8 mouse cellular contexts compared by ENCODE assay signal in the genomic region with DNA sequence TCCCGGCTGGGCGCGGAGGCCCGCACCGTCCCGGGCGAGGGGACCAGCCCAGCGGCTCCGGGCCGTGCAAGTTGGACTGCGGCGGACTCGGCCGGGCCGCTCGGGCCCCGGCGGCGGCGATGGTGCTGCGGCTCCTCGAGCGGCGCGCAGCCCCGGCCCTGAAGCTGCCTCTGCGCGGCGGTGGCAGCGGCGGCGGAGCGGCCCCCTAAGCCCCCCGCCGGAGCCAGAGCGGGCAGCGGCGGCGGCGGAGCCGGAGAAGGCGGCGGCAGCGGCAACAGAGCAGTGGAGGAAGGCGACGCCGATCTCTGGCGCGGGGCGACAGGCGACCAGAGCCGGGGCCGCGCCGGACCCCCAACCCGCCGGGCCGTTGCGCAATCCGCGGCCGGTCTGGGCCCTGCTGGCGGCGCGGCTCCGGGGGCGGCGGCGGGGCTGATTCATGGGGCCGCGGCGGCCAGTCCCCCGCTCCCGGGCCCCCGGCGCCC.
DNase-seq lines count a peak whose midpoint lies in the region; ATAC-seq and TF ChIP-seq lines count a peak whose summit lies in the region.

No protein-coding gene starts in this region.

- TF ChIP-seq POLR2A in heart, adult 2 months (IDR thresholded peaks at IDR 0.05; ENCODE audit: insufficient read depth, low read depth, low read length): no peak
- TF ChIP-seq POLR2A in ES-Bruce4 (IDR thresholded peaks at IDR 0.05; ENCODE audit: insufficient read depth, low read length) (no peak), myocyte (IDR thresholded peaks at IDR 0.05; ENCODE audit: insufficient read length, low read depth) (no peak)

- under 1% methylated on average over 67 of the region's 76 CpGs for WGBS in heart, adult 2 months
- WGBS in embryonic facial prominence, embryonic 14.5 days: no CpG with 5 or more reads among the region's 76 CpGs
- WGBS in intestine, postnatal 0 days: under 1% methylated on average over 50 of the region's 76 CpGs

- no peaks in the 10 kb centered on the region for H3K79me2 ChIP-seq in heart, adult 2 months (replicated peaks; ENCODE audit: control insufficient read depth, insufficient read depth, low read length)
- H3K79me2 ChIP-seq in myocyte (ENCODE audit: control insufficient read depth, insufficient read depth): no peaks in the 10 kb centered on the region

- peak; percentile 13 to 37 for DNase-seq in heart, adult 2 months
- DNase-seq in heart, adult 9 months (ENCODE audit: low spot score in 2 of 2): no peak
- DNase-seq in embryonic facial prominence, embryonic 14.5 days (ENCODE audit: low spot score): peak; percentile 37
- DNase-seq in yolk sac, embryonic 10.5 days (ENCODE audit: low spot score): no peak
- no peak for DNase-seq in cerebellum, adult 9-11 months

- no peaks in the 10 kb centered on the region for H3K36me3 ChIP-seq in heart, adult 2 months (ENCODE audit: control insufficient read depth, insufficient read depth, low read length)
- H3K36me3 ChIP-seq in ES-Bruce4 (ENCODE audit: control insufficient read depth, insufficient read depth, low read length, poor library complexity, severe bottlenecking) (no peaks in the 10 kb centered on the region), myocyte (ENCODE audit: control insufficient read depth, insufficient read depth) (no peaks in the 10 kb centered on the region)
- H3K36me3 ChIP-seq in embryonic facial prominence, embryonic 14.5 days (ENCODE audit: control insufficient read depth, insufficient read depth, low read length): no peaks in the 10 kb centered on the region
- H3K36me3 ChIP-seq in intestine, postnatal 0 days (ENCODE audit: control insufficient read depth, insufficient read depth): no peaks in the 10 kb centered on the region

- H3K9me3 ChIP-seq in ES-Bruce4 (replicated peaks; ENCODE audit: control insufficient read depth, insufficient read depth, low read length, poor library complexity, severe bottlenecking): no peaks in the 10 kb centered on the region
- H3K9me3 ChIP-seq in embryonic facial prominence, embryonic 14.5 days (ENCODE audit: control insufficient read depth, low read length): no peaks in the 10 kb centered on the region
- H3K9me3 ChIP-seq in intestine, postnatal 0 days (ENCODE audit: control insufficient read depth): no peaks in the 10 kb centered on the region

- peak overlapping the region; percentile 60 for H3K9ac ChIP-seq in heart, adult 2 months (ENCODE audit: low read depth, low read length)
- peak overlapping the region; percentile 97 for H3K9ac ChIP-seq in ES-Bruce4 (ENCODE audit: low read depth, poor library complexity, severe bottlenecking)
- peak overlapping the region; percentile 76 for H3K9ac ChIP-seq in embryonic facial prominence, embryonic 14.5 days (ENCODE audit: low read depth, low read length)
- H3K9ac ChIP-seq in intestine, postnatal 0 days (ENCODE audit: low read depth, low read length): peak overlapping the region; percentile 50

- H3K27ac ChIP-seq in heart, adult 2 months: no peak overlapping the region
- no peak overlapping the region for H3K27ac ChIP-seq in ES-Bruce4 (ENCODE audit: insufficient read depth, low read length)
- peak overlapping the region; percentile 48; the same call in 1 of the 2 replicates for H3K27ac ChIP-seq in embryonic facial prominence, embryonic 14.5 days (replicated peaks; ENCODE audit: low read depth, low read length)
- no peak overlapping the region; the same call in 1 of the 2 replicates for H3K27ac ChIP-seq in intestine, postnatal 0 days (ENCODE audit: low read depth, low read length)

- intact Hi-C loops in heart, adult 2 months (cut with DNase I): loop anchor here (1.0 to 10.0 kb wide), 3 partner anchors 338 to 930 kb away; no protein-coding TSS in a partner anchor

- no peak; the same call in 1 of the 2 replicates for ATAC-seq in embryonic facial prominence, embryonic 14.5 days (ENCODE audit: low read depth)
- peak; percentile 39; the same call in 1 of the 2 replicates for ATAC-seq in intestine, postnatal 0 days

- no peak for TF ChIP-seq CTCF in heart, adult 2 months (IDR thresholded peaks at IDR 0.05)
- no peak for TF ChIP-seq CTCF in ES-Bruce4 (IDR thresholded peaks at IDR 0.05; ENCODE audit: low read depth, low read length)
- no peak for TF ChIP-seq CTCF in intestine, postnatal 0 days (IDR thresholded peaks at IDR 0.05; ENCODE audit: low read depth)

- peak overlapping the region; percentile 33 for H3K4me3 ChIP-seq in heart, adult 2 months
- H3K4me3 ChIP-seq in ES-Bruce4 (ENCODE audit: low read depth, low read length): peak overlapping the region; percentile 43
- peak overlapping the region; percentile 68 for H3K4me3 ChIP-seq in embryonic facial prominence, embryonic 14.5 days (ENCODE audit: low read depth, low read length)
- peak overlapping the region; percentile 59 for H3K4me3 ChIP-seq in intestine, postnatal 0 days (ENCODE audit: low read depth, low read length)
- H3K4me3 ChIP-seq in myocyte: peak overlapping the region; percentile 19

- H3K27me3 ChIP-seq in heart, adult 2 months (ENCODE audit: control insufficient read depth, insufficient read depth, low read length): peaks cover 2% of the 10 kb centered on the region; the same call in 1 of the 2 replicates
- H3K27me3 ChIP-seq in ES-Bruce4 (ENCODE audit: control insufficient read depth, insufficient read depth, low read length, poor library complexity, severe bottlenecking) (no peaks in the 10 kb centered on the region), myocyte (ENCODE audit: control insufficient read depth, insufficient read depth, insufficient read length) (no peaks in the 10 kb centered on the region)
- peaks cover 11% of the 10 kb centered on the region; the same call in 1 of the 2 replicates for H3K27me3 ChIP-seq in embryonic facial prominence, embryonic 14.5 days (replicated peaks; ENCODE audit: control insufficient read depth, insufficient read depth, low read length)
- H3K27me3 ChIP-seq in intestine, postnatal 0 days (replicated peaks; ENCODE audit: control insufficient read depth, insufficient read depth, low read length): peaks cover 52% of the 10 kb centered on the region

- no peaks in the 10 kb centered on the region for H3K4me1 ChIP-seq in heart, adult 2 months (ENCODE audit: control insufficient read depth, insufficient read depth, low read length)
- no peaks in the 10 kb centered on the region for H3K4me1 ChIP-seq in ES-Bruce4 (ENCODE audit: control insufficient read depth, insufficient read depth, low read length)
- H3K4me1 ChIP-seq in embryonic facial prominence, embryonic 14.5 days (ENCODE audit: control insufficient read depth, insufficient read depth, low read length): no peaks in the 10 kb centered on the region
- no peaks in the 10 kb centered on the region for H3K4me1 ChIP-seq in intestine, postnatal 0 days (replicated peaks; ENCODE audit: control insufficient read depth, insufficient read depth, low read length)

- TF ChIP-seq EP300 in heart, adult 2 months (IDR thresholded peaks at IDR 0.05; ENCODE audit: insufficient read depth, low read depth, low read length): no peak
- no peak for TF ChIP-seq EP300 in ES-Bruce4 (IDR thresholded peaks at IDR 0.05; ENCODE audit: insufficient read depth, low read depth, low read length)

- peak overlapping the region; percentile 95 for H3K4me2 ChIP-seq in embryonic facial prominence, embryonic 14.5 days (ENCODE audit: low read depth, low read length)
- peak overlapping the region; percentile 91 for H3K4me2 ChIP-seq in intestine, postnatal 0 days (replicated peaks; ENCODE audit: low read depth)
- peak overlapping the region; percentile 64 for H3K4me2 ChIP-seq in myocyte (ENCODE audit: low read depth)

- H3ac ChIP-seq in myocyte (ENCODE audit: control insufficient read depth, insufficient read length): peak overlapping the region; percentile 37

TF ChIP-seq in myocyte, 11 proteins besides CTCF, POLR2A, EP300 and RAD21:
- TF ChIP-seq SRF (IDR thresholded peaks at IDR 0.05; ENCODE audit: control insufficient read depth, insufficient read length, low read depth) (no peak), REST (IDR thresholded peaks at IDR 0.05; ENCODE audit: insufficient read depth, insufficient read length) (no peak), TCF12 (IDR thresholded peaks at IDR 0.05; ENCODE audit: insufficient read depth, poor library complexity, severe bottlenecking) (no peak), CEBPB (IDR thresholded peaks at IDR 0.05; ENCODE audit: insufficient read depth, poor library complexity, severe bottlenecking) (peak; percentile 58), USF1 (IDR thresholded peaks at IDR 0.05; ENCODE audit: low read depth) (no peak)
TF ChIP-seq in myocyte: peak in this region for 1.

Comparison
In these comparisons a context has a peak if more than half of its experiments do, and no peak if none do; other contexts are left out.
1. DNase-seq: peak in heart, adult 2 months (2 of 2) and embryonic facial prominence, embryonic 14.5 days (single experiment); none in heart, adult 9 months (0 of 2), yolk sac, embryonic 10.5 days (single experiment) and cerebellum, adult 9-11 months (single experiment).
2. Peak in every context shown above with its lines, with median percentiles within 50 percentile points of each other: H3K4me3 ChIP-seq, H3K9ac ChIP-seq and H3K4me2 ChIP-seq.